Mouse (Mus musculus) brain, embryonic 14.5 days (tissue): ENCODE results near the gene Aff3.

Experiments used
- CTCF ChIP-seq: fragments of 200-500 bp; IDR thresholded peaks from 2 replicates; pipeline ENCODE4 v1.5.1; 2012; ENCODE audit warnings: inconsistent platforms, mild to moderate bottlenecking, moderate library complexity, borderline replicate concordance; ENCODE audit not compliant: insufficient read depth, insufficient read length; ENCODE audit errors: extremely low read depth
- POLR2A ChIP-seq: fragments of 200-500 bp; IDR thresholded peaks from 2 replicates; pipeline ENCODE4 v1.6.1; 2012; ENCODE audit warnings: mild to moderate bottlenecking, inconsistent platforms, borderline replicate concordance; ENCODE audit not compliant: poor library complexity, insufficient read depth, insufficient read length, severe bottlenecking; ENCODE audit errors: extremely low read depth

DNA sequence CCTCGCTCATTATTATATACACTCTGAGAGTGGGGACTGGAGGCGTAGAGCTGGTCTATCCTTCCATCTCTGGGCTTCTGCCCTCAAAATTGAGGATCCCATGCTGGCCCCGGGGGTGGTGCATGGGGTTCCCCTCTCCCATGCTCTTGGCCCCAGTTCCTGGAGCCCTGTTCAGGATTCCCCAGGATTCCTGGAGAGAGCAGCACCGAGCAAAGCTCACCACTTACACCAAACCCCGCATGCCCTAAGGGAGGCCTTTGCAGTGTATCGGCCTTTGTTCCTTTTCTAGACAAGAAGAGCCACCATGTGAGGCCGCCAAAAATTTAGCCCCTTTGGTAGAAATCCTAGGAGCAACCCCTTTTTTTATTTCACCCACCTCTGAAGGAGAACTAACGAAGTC, 36.3 kb downstream of the Aff3 start:
- no peak for TF ChIP-seq POLR2A
- 0 out of 2 replicates have a peak, but pooled peaks have one; percentile 10 for TF ChIP-seq CTCF
